ENCODE assay signal across 35 mouse cellular contexts in genomic region chr9:97041633-97042032, GRCm38 (mm10). TPM values are rescaled to one million over a fixed set of nuclear protein-coding genes. Genes with fewer than 3 reads are reported as not detected.
"Had no signal": no experiment of that assay in that cellular context is flagged by ENCODE, and none has a peak within 500 bp of the region (broad histone marks: within the 10 kb centered on the region; RNA-seq: fewer than 3 reads in every experiment).

No protein-coding gene starts in this region.

- H3K4me1 ChIP-seq: limb, embryonic 10.5 days; limb, embryonic 12.5 days; liver, embryonic 12.5 days; liver, embryonic 13.5 days; liver, embryonic 15.5 days; lung, embryonic 15.5 days; megakaryocyte, embryonic 14.5 days; midbrain, embryonic 15.5 days; neural tube, embryonic 13.5 days had no signal

- DNase-seq: left cerebral cortex, postnatal 4 days; liver; liver, embryonic 13.5 days; liver, postnatal 0 days; lung, adult 18-20 months; lung, adult 2 months; lung, embryonic 14.5 days; lung, postnatal 10 days; lung, postnatal 14 days; lung, postnatal 36 days; lung, postnatal 4 days; midbrain, embryonic 14.5 days had no signal

- H3K9ac ChIP-seq: limb, embryonic 12.5 days; limb, embryonic 13.5 days; limb, embryonic 15.5 days; liver, embryonic 12.5 days; liver, embryonic 13.5 days; liver, embryonic 14.5 days; liver, embryonic 15.5 days; liver, postnatal 0 days; lung, embryonic 14.5 days; lung, embryonic 15.5 days; midbrain, embryonic 12.5 days; midbrain, embryonic 13.5 days; midbrain, embryonic 15.5 days; neural tube, embryonic 12.5 days; neural tube, embryonic 13.5 days had no signal

- H3K4me3 ChIP-seq: limb, embryonic 10.5 days; limb, embryonic 12.5 days; limb, embryonic 13.5 days; limb, embryonic 15.5 days; liver, embryonic 12.5 days; liver, embryonic 13.5 days; liver, embryonic 15.5 days; lung, embryonic 15.5 days; megakaryocyte, embryonic 14.5 days; midbrain, embryonic 10.5 days; midbrain, embryonic 12.5 days; midbrain, embryonic 13.5 days; midbrain, embryonic 15.5 days; myocyte; neural tube, embryonic 12.5 days; neural tube, embryonic 13.5 days had no signal

- H3K36me3 ChIP-seq: limb, embryonic 10.5 days; limb, embryonic 12.5 days; limb, embryonic 13.5 days; limb, embryonic 15.5 days; liver, embryonic 12.5 days; liver, embryonic 13.5 days; liver, embryonic 15.5 days; lung, embryonic 15.5 days; midbrain, embryonic 10.5 days; midbrain, embryonic 12.5 days; midbrain, embryonic 13.5 days; midbrain, embryonic 15.5 days; neural tube, embryonic 12.5 days; neural tube, embryonic 13.5 days had no signal

- H3K27me3 ChIP-seq: limb, embryonic 12.5 days; limb, embryonic 13.5 days; limb, embryonic 15.5 days; liver, embryonic 12.5 days; liver, embryonic 13.5 days; lung, embryonic 15.5 days; midbrain, embryonic 12.5 days; midbrain, embryonic 13.5 days; midbrain, embryonic 15.5 days; neural tube, embryonic 12.5 days; neural tube, embryonic 13.5 days had no signal

- H3K4me2 ChIP-seq: limb, embryonic 12.5 days; limb, embryonic 13.5 days; limb, embryonic 15.5 days; liver, embryonic 11.5 days; liver, embryonic 12.5 days; liver, embryonic 13.5 days; liver, embryonic 15.5 days; lung, embryonic 14.5 days; lung, embryonic 15.5 days; midbrain, embryonic 11.5 days; midbrain, embryonic 12.5 days; midbrain, embryonic 13.5 days; midbrain, embryonic 15.5 days; neural tube, embryonic 12.5 days; neural tube, embryonic 13.5 days had no signal

- ATAC-seq: liver, embryonic 12.5 days; liver, postnatal 0 days; lung, postnatal 0 days; midbrain, embryonic 13.5 days; midbrain, embryonic 15.5 days; midbrain, embryonic 16.5 days had no signal

- H3K27ac ChIP-seq: limb, embryonic 10.5 days; limb, embryonic 12.5 days; limb, embryonic 13.5 days; limb, embryonic 15.5 days; liver, embryonic 12.5 days; liver, embryonic 13.5 days; liver, embryonic 14.5 days; liver, embryonic 15.5 days; lung, embryonic 15.5 days; macrophage; midbrain, embryonic 10.5 days; midbrain, embryonic 12.5 days; midbrain, embryonic 13.5 days; midbrain, embryonic 15.5 days; neural tube, embryonic 12.5 days; neural tube, embryonic 13.5 days had no signal

- H3K9me3 ChIP-seq: limb, embryonic 10.5 days; limb, embryonic 12.5 days; limb, embryonic 13.5 days; limb, embryonic 15.5 days; liver, embryonic 12.5 days; liver, embryonic 13.5 days; liver, embryonic 15.5 days; lung, embryonic 15.5 days; midbrain, embryonic 10.5 days; midbrain, embryonic 12.5 days; midbrain, embryonic 13.5 days; midbrain, embryonic 15.5 days; neural tube, embryonic 12.5 days; neural tube, embryonic 13.5 days had no signal

RNA-seq across cellular contexts. Expression of gene Spsb4, which starts 23.0 kb away (rescaled TPM):
- total RNA-seq: megakaryocyte-erythroid progenitor cell, adult 5-6 weeks; monocyte, adult 5-6 weeks had no signal
